Mouse (Mus musculus) retina, embryonic 14.5 days (tissue): Measurements from ENCODE around the gene Ptpn13.

ENCODE experiments used
- DNase-seq: peaks from one replicate; pipeline ENCODE4 v3.0.0-alpha.2; 2015; ENCODE audit warnings: low spot score

Ptpn13 gene

DNA sequence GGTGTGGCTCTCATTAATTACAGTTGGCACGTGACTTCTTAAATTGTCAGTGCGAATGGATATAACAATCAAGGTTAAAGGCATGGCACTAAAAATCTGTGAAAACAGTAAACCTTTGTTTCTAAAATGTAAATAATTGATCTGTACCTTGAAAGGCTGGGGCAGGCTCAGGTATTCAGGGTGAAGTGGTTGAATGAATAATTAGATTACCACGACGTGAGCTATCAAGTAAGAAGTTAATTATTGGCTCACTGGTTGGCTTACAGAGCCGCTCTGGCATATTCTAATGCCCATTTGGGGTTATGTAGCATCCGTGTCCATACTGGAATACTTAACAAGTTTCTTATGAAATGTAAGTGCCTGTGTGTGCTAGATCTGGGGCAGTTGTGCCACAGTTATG is 92.6 kb downstream of the Ptpn13 start:
- DNase-seq = no peak

DNA sequence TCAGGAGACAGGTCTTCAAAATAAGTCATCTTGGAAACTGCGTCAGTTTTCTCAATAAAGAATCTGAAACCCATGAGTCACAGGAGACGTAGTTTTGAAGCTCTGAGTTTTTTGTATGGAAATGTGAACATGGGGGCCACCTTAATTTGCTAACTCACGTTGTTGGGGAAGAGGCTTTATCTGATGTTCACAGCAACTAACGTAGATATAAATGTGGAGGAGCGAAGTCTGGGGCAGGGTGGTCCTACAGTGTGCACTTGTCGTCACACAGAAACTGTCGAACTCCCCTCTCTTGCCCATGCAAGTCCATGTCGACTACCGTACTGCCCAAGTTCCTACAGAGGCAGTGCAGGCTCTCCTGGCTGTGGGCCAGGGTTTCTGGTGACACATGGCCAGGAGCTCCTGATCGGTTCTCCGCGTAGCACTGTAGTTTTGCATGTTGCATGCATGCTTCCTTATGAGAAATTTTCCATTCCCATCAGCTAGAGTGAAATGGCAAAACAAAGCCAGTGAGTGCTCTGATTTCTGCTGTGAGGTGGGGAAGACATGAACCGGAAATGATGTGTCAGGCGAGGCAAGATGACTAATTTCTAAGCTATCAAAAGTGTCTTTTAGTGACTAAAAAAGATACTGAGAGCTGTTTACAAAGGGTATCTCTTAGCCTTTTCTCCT is 93.9 kb downstream of the Ptpn13 start:
- no peak for DNase-seq

DNA sequence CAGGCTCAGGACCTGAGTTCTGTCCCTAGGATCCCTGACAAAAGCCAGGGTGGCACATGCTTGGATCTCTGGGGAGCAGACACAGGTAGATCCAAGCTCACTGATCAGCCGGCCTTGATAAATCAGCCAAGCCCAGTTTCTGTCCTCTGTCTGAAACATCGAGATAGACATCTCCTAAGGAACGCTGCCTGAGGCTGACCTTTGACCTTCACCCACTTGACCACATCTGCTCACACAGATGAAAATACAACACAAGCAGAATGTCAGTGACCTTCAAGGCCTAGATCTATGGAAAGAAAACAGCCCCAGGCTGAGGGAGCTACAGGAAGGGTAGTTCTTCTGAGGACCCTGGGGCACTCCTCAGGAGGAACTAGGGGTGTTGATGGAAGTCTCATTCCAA is 97.4 kb downstream of the Ptpn13 start:
- DNase-seq = no peak

DNA sequence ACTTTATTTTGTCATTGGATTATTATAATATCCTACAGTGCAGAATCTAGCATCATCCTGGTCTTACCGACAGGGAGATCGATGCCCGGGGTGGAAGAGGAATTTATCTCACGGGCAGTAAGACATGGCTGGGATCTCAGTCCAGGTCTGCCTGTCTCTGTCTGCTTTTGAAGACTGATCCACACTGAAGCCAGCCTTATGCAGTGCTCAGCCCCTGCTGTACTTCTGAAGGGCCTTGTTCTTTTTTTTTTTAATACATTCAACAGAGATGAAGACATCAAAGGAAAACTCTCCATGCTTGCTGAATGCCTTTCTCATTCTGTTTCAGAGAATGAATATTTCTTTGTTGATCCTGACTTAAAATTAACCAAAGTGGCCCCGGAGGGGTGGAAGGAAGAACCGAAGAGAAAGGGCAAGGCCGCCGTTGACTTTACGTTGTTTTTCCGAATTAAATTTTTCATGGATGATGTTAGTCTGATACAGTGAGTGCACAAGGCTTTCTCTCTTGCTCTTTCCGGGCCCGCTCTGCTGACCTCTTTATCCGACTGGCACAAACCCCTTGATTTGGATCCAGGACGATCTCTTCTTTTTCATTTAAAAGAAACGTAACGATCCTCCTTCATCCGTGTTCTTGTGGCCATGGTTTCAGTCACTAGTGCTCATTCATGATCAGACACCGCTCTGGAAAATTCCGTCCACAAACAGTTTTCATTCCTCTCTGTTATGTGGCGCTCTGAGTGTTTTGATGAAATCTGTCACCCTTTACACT is 101.9 kb downstream of the Ptpn13 start:
- DNase-seq = no peak

DNA sequence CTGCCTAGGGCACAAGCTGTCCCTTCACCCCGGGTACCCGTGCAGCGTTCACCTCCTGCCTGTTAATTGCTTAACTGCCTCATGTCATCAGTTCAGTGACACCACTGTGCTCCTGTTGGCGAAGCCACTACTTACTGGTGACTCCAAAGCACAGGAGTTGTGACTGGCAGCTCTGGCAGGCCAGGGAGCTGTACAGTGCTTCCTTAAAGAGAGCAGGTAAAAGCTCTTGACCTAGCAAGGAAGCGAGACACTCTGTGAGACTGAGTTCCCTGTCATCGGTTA is 102.4 kb downstream of the Ptpn13 start:
- DNase-seq = no peak

DNA sequence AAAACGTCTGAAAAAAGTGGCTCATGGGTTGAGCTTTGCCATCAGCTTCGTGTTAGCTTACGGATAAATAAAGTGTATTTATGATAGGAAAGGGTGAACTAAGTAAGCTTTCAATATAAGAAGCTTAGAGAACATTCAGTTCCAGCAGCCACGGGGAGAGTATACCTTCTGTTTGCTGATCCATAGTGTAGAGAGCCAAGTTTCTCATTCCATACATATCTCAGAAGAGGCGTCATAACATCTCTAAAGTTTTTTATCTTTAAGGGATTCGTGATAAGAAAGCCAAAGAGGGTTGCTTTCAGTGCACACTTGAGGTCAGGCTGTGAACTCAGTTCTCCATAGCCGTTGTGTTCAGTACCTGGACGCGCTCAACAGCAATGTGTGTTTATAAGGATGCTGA is 105.2 kb downstream of the Ptpn13 start:
- DNase-seq = no peak

DNA sequence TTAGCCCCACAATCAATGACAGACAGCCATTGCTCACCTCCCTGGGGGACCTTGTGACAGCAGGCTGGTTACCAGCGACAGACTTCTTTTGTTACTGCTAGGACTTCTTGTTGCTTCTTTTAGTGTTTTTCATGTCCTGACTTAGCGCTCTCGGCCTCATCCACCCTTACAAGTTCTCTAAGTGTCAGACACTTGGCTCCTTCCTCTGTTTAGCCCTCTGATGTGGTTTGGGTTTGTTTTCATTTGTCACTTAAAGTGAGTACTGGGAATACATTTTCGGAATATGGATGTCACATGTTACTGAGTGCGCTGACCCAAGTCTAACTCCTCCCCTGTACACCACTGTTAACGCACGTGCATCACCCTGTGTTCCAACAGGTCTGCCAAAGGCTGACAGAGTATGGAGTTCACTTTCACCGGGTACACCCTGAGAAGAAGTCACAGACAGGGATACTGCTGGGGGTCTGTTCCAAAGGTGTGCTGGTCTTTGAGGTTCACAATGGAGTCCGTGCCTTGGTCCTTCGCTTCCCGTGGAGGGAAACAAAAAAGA is 107.9 kb downstream of the Ptpn13 start:
- DNase-seq = no peak

DNA sequence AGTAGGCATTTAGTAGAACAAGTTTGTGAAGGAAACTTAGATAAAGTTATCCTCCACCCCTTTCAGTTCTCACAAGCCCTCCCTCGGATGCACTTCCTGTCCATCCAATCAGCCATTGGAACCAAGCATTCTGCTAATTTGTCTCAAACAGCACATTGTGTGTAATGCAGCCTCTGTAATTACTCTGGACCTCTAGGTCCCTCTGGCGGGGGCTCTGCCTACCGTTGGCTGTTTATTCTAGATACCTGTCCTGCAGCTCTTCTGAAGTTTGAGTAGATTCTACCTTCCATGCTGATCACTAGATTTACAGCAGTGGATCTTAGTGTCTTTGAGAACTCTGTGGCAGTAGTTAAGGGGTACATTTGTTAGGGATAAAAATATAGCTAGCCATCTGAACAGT is 109.5 kb downstream of the Ptpn13 start:
- DNase-seq = no peak

DNA sequence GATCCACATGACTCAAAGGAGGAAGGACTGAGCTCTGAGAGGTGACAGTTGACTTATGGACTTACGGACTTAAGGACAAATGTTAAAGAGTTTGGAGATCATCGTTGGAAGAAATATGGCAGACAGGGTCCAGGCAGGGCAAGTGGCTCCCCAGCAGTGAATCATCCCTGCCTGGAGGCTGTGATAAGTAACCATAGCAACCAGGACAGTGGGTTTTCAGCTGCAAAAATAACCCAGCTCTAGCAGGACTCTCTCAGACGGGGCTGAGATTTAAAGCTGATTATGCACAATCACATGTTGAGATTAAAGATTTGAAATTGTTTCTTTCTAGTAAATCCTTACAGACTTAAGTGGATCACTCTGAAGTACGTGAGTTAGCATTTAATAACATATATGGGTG is 112.4 kb downstream of the Ptpn13 start:
- no peak for DNase-seq

DNA sequence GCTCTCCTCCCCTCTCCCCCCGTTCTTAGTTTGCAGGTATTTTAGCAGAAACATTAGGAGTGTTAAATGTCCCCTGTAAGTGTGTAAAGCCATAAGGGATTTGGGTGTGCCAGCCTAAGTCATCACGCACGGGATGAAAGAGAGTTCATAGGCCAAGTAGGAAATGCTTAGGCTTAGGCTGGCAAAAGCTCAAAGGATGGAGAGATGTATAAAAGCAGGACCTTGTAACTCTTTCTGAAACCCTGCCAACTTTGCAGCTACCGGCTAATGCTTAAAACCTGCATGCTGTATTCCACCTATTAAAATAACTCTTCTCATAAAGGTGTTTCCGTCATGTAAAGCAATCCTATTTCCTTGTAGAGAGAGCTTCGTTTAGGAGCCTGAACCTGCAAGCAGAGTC is 115.6 kb downstream of the Ptpn13 start:
- DNase-seq = no peak

DNA sequence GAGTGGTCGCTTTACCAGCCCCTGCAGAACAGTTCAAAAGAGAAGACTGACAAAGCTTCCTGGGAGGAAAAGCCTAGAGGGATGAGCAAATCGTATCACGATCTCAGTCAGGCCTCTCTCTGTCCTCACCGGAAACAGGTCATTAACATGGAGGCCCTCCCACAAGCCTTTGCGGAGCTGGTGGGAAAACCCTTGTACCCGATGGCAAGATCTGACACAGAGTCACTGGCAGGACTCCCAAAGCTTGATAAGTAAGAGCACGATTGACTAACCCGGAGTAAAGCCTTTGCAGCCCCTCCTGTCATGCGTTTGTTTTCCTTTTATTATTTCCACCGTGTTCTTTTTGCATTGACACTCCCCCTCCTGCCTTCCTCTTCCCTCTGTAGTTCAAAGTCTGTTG is 116.1 kb downstream of the Ptpn13 start:
- DNase-seq = no peak

DNA sequence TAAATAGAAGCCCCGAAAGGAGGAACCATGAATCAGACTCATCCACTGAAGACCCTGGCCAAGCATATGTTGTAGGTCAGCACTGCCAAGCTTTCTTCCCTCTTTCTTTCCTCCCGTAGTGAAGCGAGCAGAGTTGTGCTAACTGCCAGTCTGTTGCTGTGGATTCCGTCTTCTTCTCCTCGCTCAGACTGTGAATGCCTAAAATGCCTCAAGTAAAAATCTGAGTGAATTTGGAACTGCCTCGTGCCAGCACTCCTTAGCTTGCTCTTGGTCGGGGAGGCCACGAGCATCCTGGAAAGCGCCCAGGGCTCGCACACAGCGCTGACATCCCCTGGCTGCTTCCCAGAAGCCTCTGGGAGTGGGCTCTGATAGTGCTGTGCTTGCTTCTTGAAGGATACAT is 116.5 kb downstream of the Ptpn13 start:
- no peak for DNase-seq

DNA sequence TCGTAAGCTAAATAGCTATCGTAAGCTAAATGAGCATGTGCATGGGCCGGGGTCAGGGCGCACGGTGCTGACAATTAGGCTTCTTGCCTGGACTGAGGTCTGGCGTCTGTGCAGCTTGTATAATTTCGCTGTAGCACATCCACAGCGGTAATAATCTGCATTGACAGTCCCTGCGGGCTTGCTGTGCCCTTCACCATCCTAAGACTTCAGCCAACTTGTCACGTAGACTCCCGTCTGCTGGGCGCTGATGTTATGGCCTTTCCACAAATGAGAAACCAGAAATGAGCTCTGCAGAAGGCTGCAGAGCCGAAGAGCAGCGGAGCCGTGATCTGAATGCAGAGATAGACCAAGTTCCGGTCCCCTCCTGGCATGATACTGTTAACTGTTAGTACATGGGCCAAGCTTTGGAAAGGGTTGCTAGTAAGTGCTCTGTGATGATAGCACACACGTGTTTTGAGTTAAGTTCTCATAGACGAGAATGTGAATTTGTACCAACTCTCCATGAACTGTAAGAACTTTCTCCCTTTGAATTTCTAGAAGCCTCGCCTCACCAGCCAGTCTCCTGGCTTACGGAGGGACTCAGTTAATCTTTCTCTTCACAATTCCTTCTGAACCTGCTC is 120.5 kb downstream of the Ptpn13 start:
- peak; percentile 40 for DNase-seq

DNA sequence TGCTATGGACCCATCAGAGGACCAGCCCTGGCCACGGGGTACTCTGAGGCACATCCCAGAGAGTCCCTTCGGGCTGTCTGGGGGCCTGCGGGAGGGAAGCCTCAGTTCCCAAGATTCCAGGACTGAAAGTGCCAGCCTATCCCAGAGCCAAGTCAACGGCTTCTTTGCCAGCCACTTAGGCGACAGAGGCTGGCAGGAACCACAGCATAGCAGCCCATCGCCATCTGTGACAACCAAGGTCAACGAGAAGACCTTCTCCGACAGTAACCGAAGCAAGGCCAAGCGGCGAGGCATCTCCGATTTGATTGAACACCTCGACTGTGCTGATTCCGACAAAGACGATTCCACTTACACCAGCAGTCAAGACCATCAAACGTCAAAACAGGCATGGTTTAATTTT is 129.8 kb downstream of the Ptpn13 start:
- DNase-seq = no peak

DNA sequence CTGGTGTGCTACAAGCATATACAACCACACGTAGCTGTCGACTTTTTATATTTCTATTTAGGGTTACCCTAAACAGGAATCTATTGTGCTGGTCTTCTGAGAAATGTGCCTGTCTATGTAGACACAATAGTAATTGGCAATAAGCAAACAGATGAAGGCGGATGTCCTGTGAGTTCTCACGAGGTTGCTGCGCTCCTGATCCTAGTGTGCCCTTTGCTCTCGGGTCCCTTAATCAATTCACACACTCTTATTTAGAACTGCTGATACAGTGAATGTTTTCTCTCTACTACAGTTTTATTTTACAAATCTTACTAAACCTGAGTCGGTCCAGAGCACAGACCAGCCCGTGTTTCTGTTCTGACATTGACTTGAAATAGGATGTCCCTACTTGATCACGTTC is 135.6 kb downstream of the Ptpn13 start:
- DNase-seq = no peak

DNA sequence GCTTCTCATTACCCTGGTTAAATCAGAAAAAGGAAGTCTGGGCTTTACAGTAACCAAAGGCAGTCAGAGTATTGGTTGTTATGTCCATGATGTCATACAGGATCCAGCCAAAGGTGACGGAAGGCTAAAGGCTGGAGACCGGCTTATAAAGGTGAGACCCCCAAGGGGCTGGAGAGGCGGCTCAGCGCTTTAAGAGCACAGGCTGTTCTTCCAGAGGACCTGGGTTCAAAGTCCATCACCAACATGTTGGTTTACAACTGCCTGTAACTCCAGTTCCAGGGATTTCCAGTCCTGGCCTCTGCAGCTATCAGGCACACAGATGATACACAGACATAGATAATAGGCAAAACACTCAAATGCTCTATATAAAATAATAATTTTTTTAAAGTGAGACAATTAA is 143.0 kb downstream of the Ptpn13 start:
- DNase-seq = no peak

DNA sequence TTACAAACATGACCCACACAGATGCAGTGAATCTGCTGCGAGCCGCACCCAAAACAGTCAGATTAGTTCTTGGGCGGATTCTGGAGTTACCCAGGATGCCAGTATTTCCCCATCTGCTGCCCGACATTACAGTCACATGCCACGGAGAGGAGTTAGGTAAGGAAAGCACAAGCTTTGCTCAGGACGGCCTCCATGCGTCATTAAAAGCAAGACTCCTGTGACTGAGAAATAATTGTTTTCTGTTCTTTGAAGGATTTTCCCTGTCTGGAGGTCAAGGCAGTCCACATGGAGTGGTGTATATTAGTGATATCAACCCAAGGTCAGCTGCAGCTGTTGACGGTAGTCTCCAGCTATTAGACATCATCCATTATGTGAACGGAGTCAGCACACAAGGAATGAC is 144.5 kb downstream of the Ptpn13 start:
- no peak for DNase-seq

DNA sequence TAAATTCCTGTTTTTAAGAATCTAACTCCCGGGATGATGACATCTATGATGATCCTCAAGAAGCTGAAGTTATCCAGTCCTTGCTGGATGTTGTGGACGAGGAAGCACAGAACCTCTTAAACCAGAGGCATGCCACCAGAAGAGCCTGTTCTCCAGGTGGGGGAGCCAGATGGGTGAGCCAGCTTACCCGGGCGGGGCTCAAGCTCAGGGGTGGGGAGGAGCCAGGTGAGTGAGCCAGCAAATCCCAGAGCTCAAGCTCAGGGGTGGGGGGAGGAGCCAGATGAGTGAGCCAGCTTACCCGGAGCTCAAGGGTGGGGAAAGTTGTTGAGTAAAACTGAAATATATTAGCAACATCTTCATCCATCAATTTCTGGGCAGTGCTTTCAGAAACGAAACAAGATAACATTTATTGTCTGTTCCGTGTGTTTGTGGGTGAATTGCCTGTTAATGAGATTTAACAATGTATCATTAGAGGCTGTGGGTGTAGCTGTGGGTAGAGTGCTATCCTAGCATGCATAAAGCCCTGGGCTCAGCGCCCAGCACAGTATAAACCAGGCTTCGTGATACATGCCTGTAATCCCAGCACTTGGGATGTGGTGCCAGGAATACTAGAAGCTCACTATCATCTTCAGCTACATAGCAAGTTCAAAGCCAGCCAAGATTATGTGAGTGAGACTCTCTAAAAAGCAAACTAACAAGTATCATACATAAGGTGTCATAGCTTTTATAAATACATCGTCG is 154.9 kb downstream of the Ptpn13 start:
- no peak for DNase-seq

DNA sequence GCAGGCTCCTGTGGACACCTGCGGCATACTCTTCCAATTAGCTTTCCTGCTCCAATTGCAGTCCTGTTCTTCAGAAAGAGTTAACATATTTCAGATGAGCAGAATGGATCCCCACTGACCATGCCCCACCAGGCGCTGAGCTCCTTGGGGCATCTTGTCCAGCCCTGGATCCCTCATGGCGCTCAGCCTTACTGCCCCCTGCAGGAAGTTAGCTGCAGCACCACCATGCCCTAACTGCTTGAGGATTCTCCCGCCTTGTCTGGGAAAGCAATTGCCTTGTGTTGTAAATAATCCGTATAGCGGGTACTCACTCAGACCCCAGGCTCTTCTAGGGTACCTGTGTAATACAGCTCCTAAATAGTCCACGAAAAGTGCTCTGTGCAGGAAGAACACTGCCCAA is 162.2 kb downstream of the Ptpn13 start:
- peak; percentile 49 for DNase-seq

DNA sequence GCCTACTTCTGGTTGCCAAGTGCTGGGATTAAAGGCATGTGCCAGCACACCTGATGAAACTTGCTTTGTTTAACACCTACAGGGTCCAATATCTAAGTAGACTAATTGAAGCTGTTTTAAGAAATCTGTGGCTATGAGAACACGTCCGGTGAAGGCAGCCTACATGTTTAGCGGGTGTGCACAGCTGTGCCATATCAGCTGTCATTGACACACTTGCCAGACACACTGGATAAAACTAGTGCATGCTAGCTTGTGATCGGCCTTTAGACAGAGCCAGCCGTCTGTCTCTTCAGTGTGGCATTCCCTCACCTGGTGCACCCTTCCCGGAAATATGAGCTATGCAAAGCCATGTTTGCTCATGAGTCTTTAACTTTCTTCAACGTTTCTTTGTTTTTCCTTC is 166.9 kb downstream of the Ptpn13 start:
- DNase-seq = no peak

DNA sequence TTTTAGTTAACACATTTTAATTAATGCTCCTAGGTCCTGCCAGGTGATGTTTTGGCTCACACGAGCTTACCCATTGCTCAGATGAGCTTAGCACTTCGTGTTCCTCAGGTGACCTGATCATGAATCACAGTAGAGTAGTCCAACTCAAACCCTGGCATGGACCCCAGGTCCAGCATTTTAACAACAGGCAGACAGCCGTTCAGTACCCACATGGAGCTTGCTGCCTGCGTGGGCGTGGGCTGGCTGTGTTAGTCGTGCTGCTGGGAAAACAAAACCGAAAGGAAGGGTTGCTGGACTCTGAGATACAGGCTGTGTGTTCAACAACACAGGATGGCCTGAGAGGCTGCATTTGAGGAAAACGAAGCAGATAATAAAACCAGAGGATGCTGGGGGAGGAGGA is 167.7 kb downstream of the Ptpn13 start:
- DNase-seq = no peak

DNA sequence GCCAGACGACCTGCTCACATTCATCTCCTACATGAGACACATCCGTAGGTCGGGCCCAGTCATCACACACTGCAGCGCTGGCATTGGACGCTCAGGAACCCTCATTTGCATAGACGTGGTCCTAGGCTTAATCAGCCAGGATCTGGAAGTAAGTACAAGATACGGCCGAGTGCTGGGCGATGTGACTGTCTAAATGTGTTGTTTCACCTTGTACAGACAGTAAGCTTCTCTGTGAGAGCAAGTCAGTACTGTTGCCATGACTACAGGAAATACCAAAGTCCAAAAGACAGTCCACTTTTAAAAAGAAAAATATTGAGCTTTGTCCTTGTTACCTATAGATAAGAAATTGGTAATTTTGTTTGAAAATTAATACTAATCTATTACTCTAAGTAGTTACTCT is 168.6 kb downstream of the Ptpn13 start:
- no peak for DNase-seq
